Mouse (Mus musculus) stomach, embryonic 16.5 days (tissue): ENCODE measurements around the gene Prrt3. TPM values are rescaled to one million over a fixed set of nuclear protein-coding genes. Genes with fewer than 3 reads are reported as not detected.

Source experiments
- microRNA-seq: library from miRNA; unstranded; fragments of <30 nt; microRNA quantifications from one replicate; pipeline ENCODE4, GENCODE M21; 2016
- polyA plus RNA-seq: library from polyadenylated mRNA; unstranded; fragments of >200 nt; fragmentation: Nextera tagmentation; extraction: Ambion mirVana; gene quantifications from 2 replicates; pipeline ENCODE4 v1.2.1, GENCODE M21; 2015

Gene Prrt3
- polyA plus RNA-seq, 1 experiment from 2014 or later, result 0.52 TPM

Small RNA genes within 50 kb of the gene (microRNA-seq; reads per million reads assigned to microRNA genes)
- not detected for gene Gm23365

Other genes with a start within 250 kb of the Prrt3 start
- 0.06 TPM in 1 of 2 replicates, not detected in the other for gene Cpne9, start 219.6 kb downstream of the Prrt3 start, polyA plus RNA-seq
- gene Brpf1, start 194.8 kb downstream of the Prrt3 start, polyA plus RNA-seq, result 12.9 and 13.6 TPM in 2 replicates
- gene Ogg1, start 175.0 kb downstream of the Prrt3 start, polyA plus RNA-seq, result 12.0 and 12.6 TPM in 2 replicates
- 82.5 and 87.8 TPM in 2 replicates for gene Camk1, start 157.9 kb downstream of the Prrt3 start, polyA plus RNA-seq
- 39.6 and 44.9 TPM in 2 replicates for gene Tada3, start 124.0 kb downstream of the Prrt3 start, polyA plus RNA-seq
- gene Arpc4, start 123.8 kb downstream of the Prrt3 start, polyA plus RNA-seq, result 377 and 396 TPM in 2 replicates
- 4.0 and 4.6 TPM in 2 replicates for gene Ttll3, start 112.7 kb downstream of the Prrt3 start, polyA plus RNA-seq
- gene Rpusd3, start 82.6 kb downstream of the Prrt3 start, polyA plus RNA-seq, result 14.7 and 16.1 TPM in 2 replicates
- gene Cidec, start 66.2 kb downstream of the Prrt3 start, polyA plus RNA-seq, result 3.6 and 4.2 TPM in 2 replicates
- 86.0 and 88.5 TPM in 2 replicates for gene Jagn1, start 59.4 kb downstream of the Prrt3 start, polyA plus RNA-seq
- 21.1 and 28.9 TPM in 2 replicates for gene Il17re, start 43.4 kb downstream of the Prrt3 start, polyA plus RNA-seq
- 36.8 and 45.0 TPM in 2 replicates for gene Il17rc, start 30.5 kb downstream of the Prrt3 start, polyA plus RNA-seq
- gene Creld1, start 18.6 kb downstream of the Prrt3 start, polyA plus RNA-seq, result 22.9 and 23.9 TPM in 2 replicates
- 97.6 and 99.6 TPM in 2 replicates for gene Emc3, start 29.7 kb upstream of the Prrt3 start, polyA plus RNA-seq
- gene Fancd2, start 29.8 kb upstream of the Prrt3 start, polyA plus RNA-seq, result 7.8 and 8.8 TPM in 2 replicates
- gene Fancd2os, start 98.8 kb upstream of the Prrt3 start, polyA plus RNA-seq, result 0.18 TPM in 1 of 2 replicates, not detected in the other
- 204 and 207 TPM in 2 replicates for gene Brk1, start 102.8 kb upstream of the Prrt3 start, polyA plus RNA-seq
- gene Vhl, start 122.0 kb upstream of the Prrt3 start, polyA plus RNA-seq, result 34.4 and 35.9 TPM in 2 replicates
- 9.3 and 12.0 TPM in 2 replicates for gene Irak2, start 136.5 kb upstream of the Prrt3 start, polyA plus RNA-seq
- 0.58 and 0.72 TPM in 2 replicates for gene Tatdn2, start 195.1 kb upstream of the Prrt3 start, polyA plus RNA-seq
- 40.7 and 53.2 TPM in 2 replicates for gene Ghrl, start 217.9 kb upstream of the Prrt3 start, polyA plus RNA-seq
- gene Sec13, start 238.8 kb upstream of the Prrt3 start, polyA plus RNA-seq, result 244 TPM in 2 replicates